Mouse (Mus musculus) heart, adult 2 months (tissue): ENCODE results near the gene Btbd3.

Experiments used
- CTCF ChIP-seq: fragments of 200-600 bp; IDR thresholded peaks from 2 replicates; pipeline ENCODE4 v1.8.1; 2022; ENCODE audit warnings: antibody characterized with exemption, mild to moderate bottlenecking, moderate library complexity
- EP300 ChIP-seq: fragments of 200-500 bp; IDR thresholded peaks from 2 replicates; pipeline ENCODE4 v1.6.1; 2011; ENCODE audit warnings: low read depth, low read length, control low read depth; ENCODE audit not compliant: insufficient read depth
- POLR2A ChIP-seq: fragments of 200-500 bp; IDR thresholded peaks from 2 replicates; pipeline ENCODE4 v1.6.1; 2011; ENCODE audit warnings: mild to moderate bottlenecking, low read depth, low read length, control low read depth; ENCODE audit not compliant: insufficient read depth

DNA sequence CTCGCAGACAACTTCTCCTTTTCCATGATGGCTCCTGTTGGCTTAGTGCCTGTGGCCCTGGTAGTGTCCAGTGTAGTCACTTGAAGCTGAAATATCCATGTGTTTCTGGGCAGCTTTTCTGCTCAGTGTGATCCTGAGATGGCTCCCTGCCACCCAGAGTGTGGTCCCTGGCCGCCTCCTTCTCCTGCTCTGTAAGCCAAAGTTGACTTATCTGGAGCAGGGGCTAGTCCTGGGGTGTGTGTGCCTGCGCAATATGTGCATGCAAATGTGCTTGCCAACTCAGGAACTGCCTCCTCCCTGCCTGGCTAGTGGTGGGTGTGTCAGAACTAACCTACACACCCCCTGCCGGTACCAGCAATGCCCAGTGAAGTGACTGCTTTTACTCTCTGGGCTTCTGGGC lies 29.4 kb downstream of the Btbd3 start:
- TF ChIP-seq POLR2A = no peak
- TF ChIP-seq EP300 = no peak
- TF ChIP-seq CTCF = no peak
